Mouse (Mus musculus) intestine, embryonic 14.5 days (tissue): ENCODE data around the gene Gm28230. TPM values are rescaled to one million over a fixed set of nuclear protein-coding genes. Genes with fewer than 3 reads are reported as not detected.

ENCODE experiments used
- ATAC-seq: fragments of 200-750 bp; cut with Nextera tagmentation; replicated peaks from 2 replicates; pipeline ENCODE4 v1.8.0; 2017; ENCODE audit warnings: low read depth, moderate number of reproducible peaks, moderate TSS enrichment, moderate library complexity; ENCODE audit not compliant: low FRiP score, low TSS enrichment
- DNase-seq: peaks from one replicate; pipeline ENCODE4 v3.0.0-alpha.2; 2018; ENCODE audit warnings: low spot score
- H3K27ac ChIP-seq: fragments of 300-500 bp; sonication (generic); 2 replicates; pipeline ENCODE4 v1.5.1; 2014; ENCODE audit warnings: low read depth, mild to moderate bottlenecking, control low read depth
- H3K27me3 ChIP-seq: fragments of 300-500 bp; sonication (generic); replicated peaks from 2 replicates; pipeline ENCODE4 v1.6.1; 2014; ENCODE audit warnings: low read length, control low read depth; ENCODE audit not compliant: control insufficient read depth, insufficient read depth
- H3K36me3 ChIP-seq: fragments of 300-500 bp; sonication (generic); 2 replicates; pipeline ENCODE4 v1.6.1; 2014; ENCODE audit warnings: low read length, control low read depth; ENCODE audit not compliant: control insufficient read depth, insufficient read depth
- H3K4me1 ChIP-seq: fragments of 300-500 bp; sonication (generic); replicated peaks from 2 replicates; pipeline ENCODE4 v1.6.1; 2014; ENCODE audit warnings: low read length, control low read depth, mixed read lengths; ENCODE audit not compliant: control insufficient read depth, insufficient read depth
- H3K4me2 ChIP-seq: fragments of 300-500 bp; sonication (generic); 2 replicates; pipeline ENCODE4 v1.6.1; 2014; ENCODE audit warnings: low read length
- H3K4me3 ChIP-seq: fragments of 300-500 bp; sonication (generic); 2 replicates; pipeline ENCODE4 v1.5.1; 2014; ENCODE audit warnings: low read depth, low read length, control low read depth, mixed read lengths
- H3K9ac ChIP-seq: fragments of 300-500 bp; sonication (generic); 2 replicates; pipeline ENCODE4 v1.6.1; 2014; ENCODE audit warnings: mild to moderate bottlenecking, low read length
- H3K9me3 ChIP-seq: fragments of 300-500 bp; sonication (generic); 2 replicates; pipeline ENCODE4 v1.6.1; 2016; ENCODE audit warnings: low read length, control low read depth; ENCODE audit not compliant: control insufficient read depth
- WGBS: fragments of 180-500 bp; shearing (Covaris S2); extraction: QIAGEN DNeasy Blood & Tissue Kit; methylation state at CpG from one replicate; pipeline ENCODE4 v1.1.7; 2014; 5-methylcytosine and 5-hydroxymethylcytosine counted together
- polyA plus RNA-seq: library from polyadenylated mRNA; unstranded; fragments of >200 nt; fragmentation: Nextera tagmentation; extraction: Ambion mirVana; gene quantifications from 2 replicates; pipeline ENCODE4 v1.2.1, GENCODE M21; 2014

The Gm28230 gene
- polyA plus RNA-seq, 1 experiment from 2014 or later, result 0.38 TPM

- Histone ChIP-seq H3K4me2 (peak overlapping the region; percentile 29), H3K9me3 (no peaks in the 10 kb centered on the region), H3K36me3 (no peaks in the 10 kb centered on the region), H3K27me3 (peaks cover 100% of the 10 kb centered on the region), H3K4me1 (no peaks in the 10 kb centered on the region), H3K27ac (peak overlapping the region; percentile 4; the same call in 1 of the 2 replicates), H3K9ac (peak overlapping the region; percentile 42; the same call in 1 of the 2 replicates), H3K4me3 (no peak overlapping the region)
- WGBS, result 8% methylated on average over 12 of the region's 12 CpGs
- peak; percentile 71 for DNase-seq
- ATAC-seq, result no peak
These were observed 37.5 kb upstream of the Gm28230 start for GRCm38 (mm10) chr2:74688795-74689573.

- Histone ChIP-seq H3K27me3 (peaks cover 100% of the 10 kb centered on the region), H3K36me3 (no peaks in the 10 kb centered on the region), H3K27ac (peak overlapping the region; percentile 59), H3K4me1 (no peaks in the 10 kb centered on the region), H3K4me2 (peak overlapping the region; percentile 29), H3K9ac (peak overlapping the region; percentile 42), H3K9me3 (no peaks in the 10 kb centered on the region), H3K4me3 (peak overlapping the region; percentile 13)
- 3% methylated on average over 24 of the region's 24 CpGs for WGBS
- DNase-seq (peak; percentile 80), ATAC-seq (no peak)
These were observed 36.8 kb upstream of the Gm28230 start for GRCm38 (mm10) chr2:74689574-74690337.

GRCm38 (mm10) chr2:74690338-74690716 is 36.2 kb upstream of the Gm28230 start:
- DNase-seq (no peak), ATAC-seq (no peak)
- no peaks in the 10 kb centered on the region for H3K4me1 ChIP-seq
- peak overlapping the region; percentile 42 for H3K9ac ChIP-seq
- H3K27me3 ChIP-seq, result peaks cover 100% of the 10 kb centered on the region
- WGBS, result 12% methylated on average over 8 of the region's 8 CpGs
- H3K27ac ChIP-seq, result peak overlapping the region; percentile 59
- H3K4me2 ChIP-seq, result peak overlapping the region; percentile 29
- no peaks in the 10 kb centered on the region for H3K9me3 ChIP-seq
- peak overlapping the region; percentile 30 for H3K4me3 ChIP-seq
- H3K36me3 ChIP-seq, result no peaks in the 10 kb centered on the region

- WGBS, result 2% methylated on average over 56 of the region's 56 CpGs
- Histone ChIP-seq H3K4me3 (peak within 1 kb of the TSS; percentile 30), H3K9ac (peak within 1 kb of the TSS; percentile 53)
These were observed 35.2 kb upstream of the Gm28230 start, which contains the start of gene Hoxd10 for GRCm38 (mm10) chr2:74691022-74691951. TSS of gene Hoxd10 (plus strand) at chr2:74691924.

GRCm38 (mm10) chr2:74691995-74692807 is 34.3 kb upstream of the Gm28230 start:
- H3K9ac ChIP-seq, result peak overlapping the region; percentile 53
- H3K4me2 ChIP-seq, result peak overlapping the region; percentile 41
- peak overlapping the region; percentile 30 for H3K4me3 ChIP-seq
- no peaks in the 10 kb centered on the region for H3K9me3 ChIP-seq
- H3K27me3 ChIP-seq, result peaks cover 100% of the 10 kb centered on the region
- H3K4me1 ChIP-seq, result no peaks in the 10 kb centered on the region
- no peak for DNase-seq
- no peak for ATAC-seq
- WGBS, result 6% methylated on average over 35 of the region's 35 CpGs
- H3K36me3 ChIP-seq, result no peaks in the 10 kb centered on the region
- H3K27ac ChIP-seq, result peak overlapping the region; percentile 57

More at GRCm38 (mm10) chr2:74691022-74691951, 35.2 kb upstream of the Gm28230 start, which contains the start of gene Hoxd10:
- DNase-seq, result no peak
- H3K27ac ChIP-seq, result peak within 1 kb of the TSS; percentile 57
- peak; percentile 75 for ATAC-seq
- H3K27me3 ChIP-seq, result peaks cover 100% of the 10 kb centered on the region
- no peaks in the 10 kb centered on the region for H3K9me3 ChIP-seq
- H3K4me2 ChIP-seq, result peak within 1 kb of the TSS; percentile 41
- no peaks in the 10 kb centered on the region for H3K4me1 ChIP-seq
- H3K36me3 ChIP-seq, result no peaks in the 10 kb centered on the region

- WGBS, result 6% methylated on average over 20 of the region's 20 CpGs
- ATAC-seq (no peak), DNase-seq (no peak)
- no peaks in the 10 kb centered on the region for H3K4me1 ChIP-seq
- peak overlapping the region; percentile 53 for H3K9ac ChIP-seq
- no peaks in the 10 kb centered on the region for H3K9me3 ChIP-seq
- H3K4me3 ChIP-seq, result peak overlapping the region; percentile 30
- peak overlapping the region; percentile 57 for H3K27ac ChIP-seq
- H3K27me3 ChIP-seq, result peaks cover 100% of the 10 kb centered on the region
- peak overlapping the region; percentile 41 for H3K4me2 ChIP-seq
- H3K36me3 ChIP-seq, result no peaks in the 10 kb centered on the region
These were observed 33.6 kb upstream of the Gm28230 start for GRCm38 (mm10) chr2:74692808-74693431.

- peak overlapping the region; percentile 57; the same call in 1 of the 2 replicates for H3K27ac ChIP-seq
- peaks cover 100% of the 10 kb centered on the region for H3K27me3 ChIP-seq
- H3K9ac ChIP-seq, result peak overlapping the region; percentile 53
- WGBS, result 12% methylated on average over 4 of the region's 4 CpGs
- ATAC-seq (no peak), DNase-seq (no peak)
- no peaks in the 10 kb centered on the region for H3K36me3 ChIP-seq
- H3K4me3 ChIP-seq, result peak overlapping the region; percentile 30
- H3K4me1 ChIP-seq, result no peaks in the 10 kb centered on the region
- no peaks in the 10 kb centered on the region for H3K9me3 ChIP-seq
- peak overlapping the region; percentile 41; the same call in 1 of the 2 replicates for H3K4me2 ChIP-seq
These were observed 33.1 kb upstream of the Gm28230 start for GRCm38 (mm10) chr2:74693432-74693827.
